In the genomic region with DNA sequence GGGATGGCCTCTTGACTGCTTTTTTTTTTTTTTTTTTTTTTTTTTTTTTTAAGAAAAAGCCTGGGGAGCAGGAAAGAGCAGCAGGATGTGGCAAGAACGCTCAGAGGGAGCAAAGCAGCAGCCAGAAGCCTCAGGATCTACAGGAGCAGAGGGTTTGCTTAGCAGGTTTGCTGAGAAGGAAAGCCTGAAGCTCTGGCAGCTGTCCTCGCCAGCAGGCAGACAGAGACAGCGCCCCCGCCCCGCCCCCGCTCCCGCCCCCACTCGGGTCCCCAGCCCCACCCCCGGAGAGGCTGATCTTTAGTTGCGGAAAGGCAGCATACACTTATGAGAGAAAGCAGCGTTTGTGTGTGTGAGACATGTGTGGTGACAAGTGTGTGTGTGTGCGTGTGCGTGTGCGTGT, we compare ENCODE assay signal across 8 mouse cellular contexts. TPM values are rescaled to one million over a fixed set of nuclear protein-coding genes. Genes with fewer than 3 reads are reported as not detected.
A peak's percentile ranks its signal among the peaks of the same experiment; 100 is the strongest.
DNase-seq lines count a peak whose midpoint lies in the region; ATAC-seq and TF ChIP-seq lines count a peak whose summit lies in the region.

No protein-coding gene starts in this region.

- peak overlapping the region; percentile 32; the same call in 1 of the 2 replicates for H3K4me3 ChIP-seq in hindbrain, embryonic 10.5 days
- H3K4me3 ChIP-seq in hindbrain, embryonic 11.5 days (ENCODE audit: low read depth, low read length), result no peak overlapping the region

- ATAC-seq in hindbrain, embryonic 11.5 days (ENCODE audit: low FRiP score), result no peak
- peak; percentile 15 to 28; a peak in 2 of 4 replicates for ATAC-seq in hematopoietic stem cell, adult 5-6 weeks (replicated peaks in 1 of 2; ENCODE audit: insufficient read depth in 1 of 2, low FRiP score in 2 of 2, low TSS enrichment in 1 of 2, low read depth in 1 of 2, poor library complexity in 2 of 2, severe bottlenecking in 2 of 2)
- peak; percentile 20; the same call in 1 of the 2 replicates for ATAC-seq in megakaryocyte-erythroid progenitor cell, adult 5-6 weeks (replicated peaks; ENCODE audit: low FRiP score, low TSS enrichment, poor library complexity, severe bottlenecking)

- no peak for TF ChIP-seq CTCF in brain, embryonic 14.5 days (IDR thresholded peaks at IDR 0.05; ENCODE audit: borderline replicate concordance, extremely low read depth, insufficient read depth, insufficient read length)

- H3K36me3 ChIP-seq in hindbrain, embryonic 10.5 days, result no peaks in the 10 kb centered on the region
- no peaks in the 10 kb centered on the region for H3K36me3 ChIP-seq in hindbrain, embryonic 11.5 days (ENCODE audit: control insufficient read depth, insufficient read depth, low read length)

- H3K9ac ChIP-seq in hindbrain, embryonic 11.5 days (ENCODE audit: low read depth, low read length), result no peak overlapping the region

- DNase-seq in hindbrain, embryonic 10.5 days (ENCODE audit: low spot score), result peak; percentile 25
- DNase-seq in hindbrain, embryonic 11.5 days (ENCODE audit: low spot score), result no peak
- peak; percentile 66 for DNase-seq in brain, embryonic 14.5 days (ENCODE audit: low read depth)
- DNase-seq in frontal cortex, postnatal 10 days (ENCODE audit: low spot score in 2 of 2), result no peak
- no peak for DNase-seq in ovary, adult 18-20 months (ENCODE audit: low spot score)
- no peak for DNase-seq in right cerebral cortex, postnatal 36 days (ENCODE audit: low spot score in 2 of 2)

- no peak overlapping the region for H3K4me2 ChIP-seq in hindbrain, embryonic 11.5 days (replicated peaks; ENCODE audit: low read depth, low read length)

- H3K9me3 ChIP-seq in hindbrain, embryonic 10.5 days, result no peaks in the 10 kb centered on the region
- H3K9me3 ChIP-seq in hindbrain, embryonic 11.5 days (ENCODE audit: control insufficient read depth, low read length), result no peaks in the 10 kb centered on the region

- H3K27me3 ChIP-seq in hindbrain, embryonic 10.5 days (ENCODE audit: insufficient read depth, poor library complexity, severe bottlenecking), result no peaks in the 10 kb centered on the region
- no peaks in the 10 kb centered on the region for H3K27me3 ChIP-seq in hindbrain, embryonic 11.5 days (ENCODE audit: control insufficient read depth, insufficient read depth, low read length)

- no peak for TF ChIP-seq POLR2A in brain, embryonic 14.5 days (IDR thresholded peaks at IDR 0.05; ENCODE audit: borderline replicate concordance, extremely low read depth, insufficient read depth, insufficient read length, poor library complexity, severe bottlenecking)

- H3K27ac ChIP-seq in hindbrain, embryonic 10.5 days, result peak overlapping the region; percentile 53; the same call in 1 of the 2 replicates
- no peak overlapping the region for H3K27ac ChIP-seq in hindbrain, embryonic 11.5 days (ENCODE audit: low read depth, low read length)

- WGBS in hindbrain, embryonic 10.5 days, result 19% methylated on average over 14 of the region's 14 CpGs
- WGBS in hindbrain, embryonic 11.5 days, result 27% methylated on average over 11 of the region's 14 CpGs

- peaks cover 18% of the 10 kb centered on the region for H3K4me1 ChIP-seq in hindbrain, embryonic 10.5 days (replicated peaks)
- no peaks in the 10 kb centered on the region for H3K4me1 ChIP-seq in hindbrain, embryonic 11.5 days (replicated peaks; ENCODE audit: control insufficient read depth, insufficient read depth, low read length)

RNA-seq across cellular contexts. Expression of a gene that starts 19.7 kb away (rescaled TPM):
- 39.8 and 42.9 TPM in 2 replicates for polyA plus RNA-seq in hindbrain, embryonic 10.5 days (2016; fragmentation: Nextera tagmentation; extraction: Ambion mirVana)
- polyA plus RNA-seq in hindbrain, embryonic 11.5 days (2014; fragmentation: Nextera tagmentation; extraction: Ambion mirVana), result 48.3 and 50.2 TPM in 2 replicates
- 18.5 and 21.1 TPM in 2 replicates for polyA plus RNA-seq in brain, embryonic 14.5 days (2012; rRNA removed)
- 87.2 and 121 TPM in 2 replicates for total RNA-seq in hematopoietic stem cell, adult 5-6 weeks (2017)
- 25.3 and 33.0 TPM in 2 replicates for total RNA-seq in megakaryocyte-erythroid progenitor cell, adult 5-6 weeks (2014; fragmentation: Nextera tagmentation)
- total RNA-seq in megakaryocyte-erythroid progenitor cell, adult 5-6 weeks (2017), result 61.6 and 114 TPM in 2 replicates

RNA-seq across cellular contexts. Expression of a gene that starts 40.0 kb away (rescaled TPM):
- 32.2 and 35.3 TPM in 2 replicates for polyA plus RNA-seq in hindbrain, embryonic 10.5 days (2016; fragmentation: Nextera tagmentation; extraction: Ambion mirVana)
- polyA plus RNA-seq in hindbrain, embryonic 11.5 days (2014; fragmentation: Nextera tagmentation; extraction: Ambion mirVana), result 35.4 and 37.1 TPM in 2 replicates
- polyA plus RNA-seq in brain, embryonic 14.5 days (2012; rRNA removed), result 29.6 and 34.2 TPM in 2 replicates
- 3.8 and 5.0 TPM in 2 replicates for total RNA-seq in hematopoietic stem cell, adult 5-6 weeks (2017)
- total RNA-seq in megakaryocyte-erythroid progenitor cell, adult 5-6 weeks (2014; fragmentation: Nextera tagmentation), result 0.17 and 1.1 TPM in 2 replicates
- 1.1 and 2.0 TPM in 2 replicates for total RNA-seq in megakaryocyte-erythroid progenitor cell, adult 5-6 weeks (2017)

Comparison
In these comparisons a context has a peak if more than half of its experiments do, and no peak if none do; other contexts are left out.
1. DNase-seq: peak in hindbrain, embryonic 10.5 days (single experiment) and brain, embryonic 14.5 days (single experiment); none in hindbrain, embryonic 11.5 days (single experiment), frontal cortex, postnatal 10 days (0 of 2), ovary, adult 18-20 months (single experiment) and right cerebral cortex, postnatal 36 days (0 of 2).